ENCODE assay signal across 14 mouse cellular contexts in genomic region chr11:89001569-89001968, GRCm38 (mm10). TPM values are rescaled to one million over a fixed set of nuclear protein-coding genes. Genes with fewer than 3 reads are reported as not detected.
A peak's percentile ranks its signal among the peaks of the same experiment; 100 is the strongest.
DNase-seq lines count a peak whose midpoint lies in the region; ATAC-seq and TF ChIP-seq lines count a peak whose summit lies in the region.
"Had no signal": no experiment of that assay in that cellular context is flagged by ENCODE, and none has a peak within 500 bp of the region (broad histone marks: within the 10 kb centered on the region; RNA-seq: fewer than 3 reads in every experiment).

No protein-coding gene starts in this region.

- H3K27me3 ChIP-seq in hindbrain, embryonic 15.5 days = peaks cover 15% of the 10 kb centered on the region
- H3K27me3 ChIP-seq in hindbrain, embryonic 14.5 days (ENCODE audit: control insufficient read depth, insufficient read depth, low read length) = peaks cover 23% of the 10 kb centered on the region
- no peaks in the 10 kb centered on the region for H3K27me3 ChIP-seq in spleen, adult 2 months (ENCODE audit: control insufficient read depth, insufficient read depth, low read length)
- H3K27me3 ChIP-seq in liver, embryonic 11.5 days (replicated peaks; ENCODE audit: control insufficient read depth, insufficient read depth, low read length) = no peaks in the 10 kb centered on the region

- ATAC-seq in hindbrain, embryonic 15.5 days (ENCODE audit: low FRiP score, low read depth) = no peak
- no peak for ATAC-seq in hindbrain, embryonic 14.5 days (ENCODE audit: low FRiP score)
- no peak for ATAC-seq in liver, embryonic 11.5 days (replicated peaks; ENCODE audit: low FRiP score)

- H3K4me2 ChIP-seq in hindbrain, embryonic 15.5 days = peak overlapping the region; percentile 14; the same call in 1 of the 2 replicates
- H3K4me2 ChIP-seq in hindbrain, embryonic 14.5 days (replicated peaks) = no peak overlapping the region
- peak overlapping the region; percentile 78 for H3K4me2 ChIP-seq in liver, embryonic 11.5 days
- H3K4me2 ChIP-seq: limb, embryonic 12.5 days had no signal

- no peaks in the 10 kb centered on the region for H3K36me3 ChIP-seq in hindbrain, embryonic 15.5 days
- H3K36me3 ChIP-seq in hindbrain, embryonic 14.5 days (replicated peaks; ENCODE audit: control insufficient read depth, insufficient read depth) = no peaks in the 10 kb centered on the region
- H3K36me3 ChIP-seq in spleen, adult 2 months (ENCODE audit: control insufficient read depth, insufficient read depth, low read length) = peaks cover 13% of the 10 kb centered on the region
- peaks cover 9% of the 10 kb centered on the region; the same call in 1 of the 2 replicates for H3K36me3 ChIP-seq in liver, embryonic 11.5 days (ENCODE audit: control insufficient read depth, insufficient read depth, low read length)
- H3K36me3 ChIP-seq: limb, embryonic 12.5 days had no signal

- peaks cover 3% of the 10 kb centered on the region; the same call in 1 of the 2 replicates for H3K4me1 ChIP-seq in hindbrain, embryonic 15.5 days (replicated peaks)
- H3K4me1 ChIP-seq in hindbrain, embryonic 14.5 days (replicated peaks; ENCODE audit: control insufficient read depth, insufficient read depth, low read length) = no peaks in the 10 kb centered on the region
- H3K4me1 ChIP-seq in spleen, adult 2 months (ENCODE audit: control insufficient read depth, insufficient read depth, insufficient read length) = peaks cover 29% of the 10 kb centered on the region; the same call in 1 of the 2 replicates
- peaks cover 19% of the 10 kb centered on the region for H3K4me1 ChIP-seq in liver, embryonic 11.5 days (replicated peaks; ENCODE audit: control insufficient read depth, insufficient read depth, low read length)

- H3K4me3 ChIP-seq in hindbrain, embryonic 15.5 days = no peak overlapping the region
- H3K4me3 ChIP-seq in hindbrain, embryonic 14.5 days (replicated peaks; ENCODE audit: low read length) = no peak overlapping the region
- H3K4me3 ChIP-seq in spleen, adult 2 months (ENCODE audit: extremely low read depth, insufficient read depth, insufficient read length) = peak overlapping the region; percentile 39; the same call in 1 of the 2 replicates
- H3K4me3 ChIP-seq in liver, embryonic 11.5 days (ENCODE audit: low read depth, low read length) = peak overlapping the region; percentile 94
- H3K4me3 ChIP-seq: limb, embryonic 12.5 days had no signal

- TF ChIP-seq CTCF in spleen, adult 2 months (IDR thresholded peaks at IDR 0.05; ENCODE audit: extremely low read depth, insufficient read depth, insufficient read length, insufficient replicate concordance) = no peak

- no peak overlapping the region for H3K27ac ChIP-seq in hindbrain, embryonic 15.5 days (replicated peaks)
- H3K27ac ChIP-seq in hindbrain, embryonic 14.5 days = no peak overlapping the region
- peak overlapping the region; percentile 44; the same call in 1 of the 2 replicates for H3K27ac ChIP-seq in spleen, adult 2 months (ENCODE audit: insufficient read depth, low read length)
- H3K27ac ChIP-seq in liver, embryonic 11.5 days (ENCODE audit: low read depth, low read length) = no peak overlapping the region
- H3K27ac ChIP-seq: limb, embryonic 12.5 days had no signal

- no peaks in the 10 kb centered on the region for H3K9me3 ChIP-seq in hindbrain, embryonic 15.5 days
- no peaks in the 10 kb centered on the region for H3K9me3 ChIP-seq in hindbrain, embryonic 14.5 days (ENCODE audit: control insufficient read depth, low read length)
- no peaks in the 10 kb centered on the region for H3K9me3 ChIP-seq in liver, embryonic 11.5 days (ENCODE audit: control insufficient read depth, low read length)
- H3K9me3 ChIP-seq: limb, embryonic 12.5 days had no signal

- WGBS in hindbrain, embryonic 15.5 days = 93% methylated on average over 7 of the region's 7 CpGs
- WGBS in hindbrain, embryonic 14.5 days = 97% methylated on average over 7 of the region's 7 CpGs
- 71% methylated on average over 7 of the region's 7 CpGs for WGBS in spleen, adult 2 months
- 88% methylated on average over 7 of the region's 7 CpGs for WGBS in liver, embryonic 11.5 days

- no peak overlapping the region for H3K9ac ChIP-seq in hindbrain, embryonic 15.5 days
- H3K9ac ChIP-seq in hindbrain, embryonic 14.5 days = no peak overlapping the region
- peak overlapping the region; percentile 97; the same call in 1 of the 2 replicates for H3K9ac ChIP-seq in liver, embryonic 11.5 days (ENCODE audit: low read depth, low read length)
- H3K9ac ChIP-seq: limb, embryonic 12.5 days had no signal

- DNase-seq in hindbrain, embryonic 14.5 days (ENCODE audit: low spot score) = no peak
- no peak for DNase-seq in spleen, adult 2 months (ENCODE audit: low read depth in 1 of 2, low spot score in 2 of 2)
- DNase-seq in spleen, adult 18-20 months = no peak
- DNase-seq in liver, embryonic 11.5 days (ENCODE audit: low spot score) = no peak
- no peak for DNase-seq in layer of hippocampus, postnatal 25 days (ENCODE audit: extremely low spot score in 1 of 2, low spot score in 1 of 2)
- DNase-seq in layer of hippocampus, adult 18-20 months (ENCODE audit: low spot score in 2 of 2) = no peak
- DNase-seq: adrenal gland, postnatal 10 days; cerebellum, postnatal 25 days; gastrocnemius, postnatal 25 days; kidney, postnatal 36 days; right cerebral cortex, adult 18-20 months; thymus, postnatal 14 days had no signal

- no peak for TF ChIP-seq POLR2A in spleen, adult 2 months (IDR thresholded peaks at IDR 0.05; ENCODE audit: low read depth, low read length)

RNA-seq across cellular contexts. Expression of gene Trim25, which starts 2.4 kb away (rescaled TPM):
- 5.1 and 5.4 TPM in 2 replicates for polyA plus RNA-seq in hindbrain, embryonic 15.5 days (2015; fragmentation: Nextera tagmentation; extraction: Ambion mirVana)
- 2.1 and 4.3 TPM in 2 replicates for polyA plus RNA-seq in hindbrain, embryonic 14.5 days (2014; fragmentation: Nextera tagmentation; extraction: Ambion mirVana)
- 41.5 and 67.0 TPM in 2 replicates for polyA plus RNA-seq in spleen, adult 2 months (2012; rRNA removed)
- polyA plus RNA-seq in liver, embryonic 11.5 days (2014; fragmentation: Nextera tagmentation; extraction: Ambion mirVana) = 20.6 and 21.1 TPM in 2 replicates
- 1 to 10 TPM; 3.5 to 4.1 TPM for total RNA-seq in layer of hippocampus, postnatal 25 days (2021)
- 1 to 10 TPM; 3.6 to 3.7 TPM for total RNA-seq in layer of hippocampus, adult 18-20 months (2021)

RNA-seq across cellular contexts. Expression of gene Coil, which starts 31.5 kb away (rescaled TPM):
- 29.7 and 29.8 TPM in 2 replicates for polyA plus RNA-seq in hindbrain, embryonic 15.5 days (2015; fragmentation: Nextera tagmentation; extraction: Ambion mirVana)
- polyA plus RNA-seq in hindbrain, embryonic 14.5 days (2014; fragmentation: Nextera tagmentation; extraction: Ambion mirVana) = 16.9 and 21.5 TPM in 2 replicates
- 3.9 and 4.0 TPM in 2 replicates for polyA plus RNA-seq in spleen, adult 2 months (2012; rRNA removed)
- 9.3 and 9.5 TPM in 2 replicates for polyA plus RNA-seq in liver, embryonic 11.5 days (2014; fragmentation: Nextera tagmentation; extraction: Ambion mirVana)
- 10 to 100 TPM; 19.5 to 20.0 TPM for total RNA-seq in layer of hippocampus, postnatal 25 days (2021)
- total RNA-seq in layer of hippocampus, adult 18-20 months (2021) = 10 to 100 TPM; 20.5 to 21.1 TPM

RNA-seq across cellular contexts. Expression of gene Elobl, which starts 34.8 kb away (rescaled TPM):
- polyA plus RNA-seq in hindbrain, embryonic 15.5 days (2015; fragmentation: Nextera tagmentation; extraction: Ambion mirVana) = not detected in 2 replicates
- polyA plus RNA-seq in hindbrain, embryonic 14.5 days (2014; fragmentation: Nextera tagmentation; extraction: Ambion mirVana) = not detected in 2 replicates
- polyA plus RNA-seq in spleen, adult 2 months (2012; rRNA removed) = 0.31 and 0.75 TPM in 2 replicates
- polyA plus RNA-seq in liver, embryonic 11.5 days (2014; fragmentation: Nextera tagmentation; extraction: Ambion mirVana) = not detected in 2 replicates
- total RNA-seq in layer of hippocampus, postnatal 25 days (2021) = not detected
- total RNA-seq in layer of hippocampus, adult 18-20 months (2021) = not detected
- total RNA-seq: adrenal gland, postnatal 10 days; gastrocnemius, postnatal 25 days had no signal
- polyA plus RNA-seq: limb, embryonic 12.5 days had no signal

RNA-seq across cellular contexts. Expression of gene Scpep1, which starts 46.3 kb away (rescaled TPM):
- polyA plus RNA-seq in hindbrain, embryonic 15.5 days (2015; fragmentation: Nextera tagmentation; extraction: Ambion mirVana) = 33.6 and 33.8 TPM in 2 replicates
- polyA plus RNA-seq in hindbrain, embryonic 14.5 days (2014; fragmentation: Nextera tagmentation; extraction: Ambion mirVana) = 28.7 and 34.7 TPM in 2 replicates
- 15.3 and 17.4 TPM in 2 replicates for polyA plus RNA-seq in spleen, adult 2 months (2012; rRNA removed)
- 57.4 and 59.4 TPM in 2 replicates for polyA plus RNA-seq in liver, embryonic 11.5 days (2014; fragmentation: Nextera tagmentation; extraction: Ambion mirVana)
- total RNA-seq in layer of hippocampus, postnatal 25 days (2021) = 10 to 100 TPM; 13.7 to 15.7 TPM
- 10 to 100 TPM; 13.9 to 16.3 TPM for total RNA-seq in layer of hippocampus, adult 18-20 months (2021)

Comparison
In these comparisons a context has a peak if more than half of its experiments do, and no peak if none do; other contexts are left out.
1. H3K4me3 ChIP-seq: peak in spleen, adult 2 months (single experiment) and liver, embryonic 11.5 days (single experiment); none in hindbrain, embryonic 15.5 days (single experiment) and hindbrain, embryonic 14.5 days (single experiment).